Mouse (Mus musculus): ENCODE measurements around the gene Kifap3. TPM values are rescaled to one million over a fixed set of nuclear protein-coding genes. Genes with fewer than 3 reads are reported as not detected.
A peak's percentile ranks its signal among the peaks of the same experiment; 100 is the strongest.
"Not testable (repeated sequence)": the region's sequence is repeated elsewhere in the genome, so short reads cannot be mapped to it uniquely, and the experiment has no call there.

The Kifap3 gene
- polyA plus RNA-seq, 1 experiment from 2014 or later = 1.8 TPM

- Histone ChIP-seq H3K27ac (ENCODE audit: low read depth) (no peak overlapping the region), H3K4me1 (ENCODE audit: insufficient read depth) (no peaks in the 10 kb centered on the region), H3K4me2 (ENCODE audit: low read depth, low read length) (no peak overlapping the region), H3K36me3 (replicated peaks; ENCODE audit: insufficient read depth, low read length) (no peaks in the 10 kb centered on the region), H3K27me3 (ENCODE audit: insufficient read depth, low read length) (no peaks in the 10 kb centered on the region; the same call in 1 of the 2 replicates), H3K4me3 (ENCODE audit: low read depth, low read length) (no peak overlapping the region), H3K9me3 (ENCODE audit: low read length) (no peaks in the 10 kb centered on the region), H3K9ac (replicated peaks) (no peak overlapping the region)
- ATAC-seq = no peak
- DNase-seq = no peak
- TF ChIP-seq CTCF (IDR thresholded peaks at IDR 0.05; ENCODE audit: low read depth) (no peak), EP300 (IDR thresholded peaks at IDR 0.05; ENCODE audit: low read depth) (no peak)
- 68% methylated on average over 10 of the region's 10 CpGs for WGBS (ENCODE audit: insufficient replicate concordance)
Observed at GRCm38 (mm10) chr1:163757462-163758207, 21.7 kb upstream of the Kifap3 start.

DNA sequence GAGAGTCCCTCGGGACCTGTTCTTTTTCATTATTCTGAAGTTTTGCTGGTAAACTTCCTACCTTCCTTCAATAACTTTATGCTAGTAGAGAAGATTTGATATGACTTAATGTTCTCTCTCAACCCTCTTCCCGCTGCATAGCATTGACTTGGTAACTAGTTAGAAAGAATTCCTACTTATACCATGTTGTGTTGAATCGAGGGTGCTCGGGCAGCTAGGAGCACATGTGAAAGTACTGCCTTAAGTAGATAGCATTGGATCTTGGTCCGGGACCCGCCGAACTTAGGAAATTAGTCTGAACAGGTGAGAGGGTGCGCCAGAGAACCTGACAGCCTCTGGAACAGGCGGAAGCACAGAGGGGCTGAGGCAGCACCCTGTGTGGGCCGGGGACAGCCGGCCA lies 4.2 kb downstream of the Kifap3 start:
- 88% methylated on average over 7 of the region's 11 CpGs for WGBS (ENCODE audit: insufficient replicate concordance)
- H3K4me3 ChIP-seq (ENCODE audit: low read depth, low read length); H3K27ac ChIP-seq (ENCODE audit: low read depth); DNase-seq; H3K27me3 ChIP-seq (ENCODE audit: insufficient read depth, low read length); ATAC-seq; H3K4me1 ChIP-seq (ENCODE audit: insufficient read depth); H3K4me2 ChIP-seq (ENCODE audit: low read depth, low read length); H3K36me3 ChIP-seq (replicated peaks; ENCODE audit: insufficient read depth, low read length); H3K9ac ChIP-seq (replicated peaks); H3K9me3 ChIP-seq (ENCODE audit: low read length): not testable (repeated sequence)

DNA sequence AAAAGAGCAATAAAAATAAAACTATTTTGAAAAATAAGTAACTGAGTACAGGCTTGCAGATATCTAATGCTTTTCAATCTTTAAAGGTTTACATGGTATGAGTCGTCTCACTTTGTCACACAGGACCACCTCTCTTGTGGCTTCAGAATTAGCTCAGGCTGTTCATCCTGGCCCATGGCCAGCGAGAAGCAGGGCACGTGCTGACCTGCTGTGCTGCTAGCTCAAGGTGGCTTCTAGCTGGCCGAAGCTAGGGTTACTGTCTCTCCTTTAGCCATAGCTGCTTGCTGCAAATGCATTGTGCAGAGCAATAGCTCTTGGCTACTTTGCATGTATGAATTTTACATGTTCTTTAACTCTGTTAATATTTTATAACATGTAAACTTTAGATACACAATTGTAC lies 42.0 kb downstream of the Kifap3 start:
- ATAC-seq (no peak), DNase-seq (no peak)
- 70% methylated on average over 4 of the region's 4 CpGs for WGBS (ENCODE audit: insufficient replicate concordance)

GRCm38 (mm10) chr1:163829482-163829881 lies 50.1 kb downstream of the Kifap3 start:
- no peak overlapping the region for H3K9ac ChIP-seq (replicated peaks)
- no peak for DNase-seq
- TF ChIP-seq CTCF (IDR thresholded peaks at IDR 0.05; ENCODE audit: low read depth) (no peak), EP300 (IDR thresholded peaks at IDR 0.05; ENCODE audit: low read depth) (no peak)
- H3K27ac ChIP-seq (ENCODE audit: low read depth) = no peak overlapping the region
- ATAC-seq = no peak
- H3K4me1 ChIP-seq (ENCODE audit: insufficient read depth) = no peaks in the 10 kb centered on the region
- no peak overlapping the region for H3K4me3 ChIP-seq (ENCODE audit: low read depth, low read length)
- H3K4me2 ChIP-seq (ENCODE audit: low read depth, low read length) = no peak overlapping the region
- no peaks in the 10 kb centered on the region for H3K9me3 ChIP-seq (ENCODE audit: low read length)
- no peaks in the 10 kb centered on the region for H3K27me3 ChIP-seq (ENCODE audit: insufficient read depth, low read length)
- no peaks in the 10 kb centered on the region for H3K36me3 ChIP-seq (replicated peaks; ENCODE audit: insufficient read depth, low read length)

More for the DNA sequence above, 42.0 kb downstream of the Kifap3 start:
- no peaks in the 10 kb centered on the region for H3K27me3 ChIP-seq (ENCODE audit: insufficient read depth, low read length)
- no peak overlapping the region for H3K4me3 ChIP-seq (ENCODE audit: low read depth, low read length)
- no peak overlapping the region for H3K9ac ChIP-seq (replicated peaks)
- H3K4me1 ChIP-seq (ENCODE audit: insufficient read depth) = no peaks in the 10 kb centered on the region
- H3K27ac ChIP-seq (ENCODE audit: low read depth) = no peak overlapping the region
- H3K4me2 ChIP-seq (ENCODE audit: low read depth, low read length) = no peak overlapping the region
- H3K36me3 ChIP-seq (replicated peaks; ENCODE audit: insufficient read depth, low read length) = no peaks in the 10 kb centered on the region
- no peaks in the 10 kb centered on the region for H3K9me3 ChIP-seq (ENCODE audit: low read length)
- no peak for TF ChIP-seq EP300 (IDR thresholded peaks at IDR 0.05; ENCODE audit: low read depth)
- TF ChIP-seq CTCF (IDR thresholded peaks at IDR 0.05; ENCODE audit: low read depth) = no peak

- peak; percentile 53 for TF ChIP-seq CTCF (IDR thresholded peaks at IDR 0.05; ENCODE audit: low read depth)
- TF ChIP-seq EP300 (IDR thresholded peaks at IDR 0.05; ENCODE audit: low read depth) = no peak
- no peak overlapping the region for H3K9ac ChIP-seq (replicated peaks)
- no peak for ATAC-seq
- no peaks in the 10 kb centered on the region for H3K36me3 ChIP-seq (replicated peaks; ENCODE audit: insufficient read depth, low read length)
- H3K27ac ChIP-seq (ENCODE audit: low read depth) = no peak overlapping the region
- H3K27me3 ChIP-seq (ENCODE audit: insufficient read depth, low read length) = no peaks in the 10 kb centered on the region
- H3K4me1 ChIP-seq (ENCODE audit: insufficient read depth) = no peaks in the 10 kb centered on the region
- no peak for DNase-seq
- no peak overlapping the region for H3K4me3 ChIP-seq (ENCODE audit: low read depth, low read length)
- no peaks in the 10 kb centered on the region for H3K9me3 ChIP-seq (ENCODE audit: low read length)
- H3K4me2 ChIP-seq (ENCODE audit: low read depth, low read length) = no peak overlapping the region
- 54% methylated on average over 1 of the region's 1 CpGs for WGBS (ENCODE audit: insufficient replicate concordance)
Observed at GRCm38 (mm10) chr1:163834066-163834465, 54.7 kb downstream of the Kifap3 start.

DNA sequence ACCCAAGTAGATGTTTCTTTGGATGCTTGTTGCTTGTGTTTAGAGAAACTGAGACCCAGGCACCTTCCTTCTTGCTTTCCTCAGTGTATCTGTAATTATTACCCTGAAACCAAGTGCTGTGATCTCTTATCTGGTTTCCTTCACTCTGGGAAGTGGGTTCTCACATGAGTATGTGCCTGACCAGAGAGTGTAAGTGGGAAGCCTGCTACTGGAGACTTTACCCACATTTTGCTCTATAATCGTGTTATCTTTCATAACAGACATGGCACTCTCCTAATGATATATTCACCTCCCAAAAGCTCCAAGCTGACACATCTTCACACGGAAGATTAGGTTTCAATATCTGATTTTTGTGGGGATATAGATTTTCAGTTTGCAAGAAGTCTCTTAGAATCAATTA lies 55.7 kb downstream of the Kifap3 start:
- Histone ChIP-seq H3K27me3 (ENCODE audit: insufficient read depth, low read length) (no peaks in the 10 kb centered on the region), H3K27ac (ENCODE audit: low read depth) (no peak overlapping the region), H3K9me3 (ENCODE audit: low read length) (no peaks in the 10 kb centered on the region), H3K4me2 (ENCODE audit: low read depth, low read length) (no peak overlapping the region), H3K36me3 (replicated peaks; ENCODE audit: insufficient read depth, low read length) (no peaks in the 10 kb centered on the region), H3K9ac (replicated peaks) (no peak overlapping the region), H3K4me3 (ENCODE audit: low read depth, low read length) (no peak overlapping the region), H3K4me1 (ENCODE audit: insufficient read depth) (no peaks in the 10 kb centered on the region)
- no peak for ATAC-seq
- WGBS (ENCODE audit: insufficient replicate concordance) = 46% methylated on average over 2 of the region's 2 CpGs
- TF ChIP-seq EP300 (IDR thresholded peaks at IDR 0.05; ENCODE audit: low read depth) (no peak), CTCF (IDR thresholded peaks at IDR 0.05; ENCODE audit: low read depth) (no peak)
- DNase-seq = no peak

- H3K9ac ChIP-seq (replicated peaks); H3K27ac ChIP-seq (ENCODE audit: low read depth); DNase-seq; H3K4me1 ChIP-seq (ENCODE audit: insufficient read depth); H3K4me3 ChIP-seq (ENCODE audit: low read depth, low read length); H3K27me3 ChIP-seq (ENCODE audit: insufficient read depth, low read length); H3K4me2 ChIP-seq (ENCODE audit: low read depth, low read length); ATAC-seq; H3K9me3 ChIP-seq (ENCODE audit: low read length); H3K36me3 ChIP-seq (replicated peaks; ENCODE audit: insufficient read depth, low read length): not testable (repeated sequence)
- WGBS (ENCODE audit: insufficient replicate concordance) = 74% methylated on average over 3 of the region's 3 CpGs
Observed at GRCm38 (mm10) chr1:163838482-163838881, 59.1 kb downstream of the Kifap3 start.
